Mouse (Mus musculus): ENCODE data around the gene Sgo2b. TPM values are rescaled to one million over a fixed set of nuclear protein-coding genes. Genes with fewer than 3 reads are reported as not detected.

Gene Sgo2b
- polyA plus RNA-seq, 1 experiment from 2014 or later = not detected

DNA sequence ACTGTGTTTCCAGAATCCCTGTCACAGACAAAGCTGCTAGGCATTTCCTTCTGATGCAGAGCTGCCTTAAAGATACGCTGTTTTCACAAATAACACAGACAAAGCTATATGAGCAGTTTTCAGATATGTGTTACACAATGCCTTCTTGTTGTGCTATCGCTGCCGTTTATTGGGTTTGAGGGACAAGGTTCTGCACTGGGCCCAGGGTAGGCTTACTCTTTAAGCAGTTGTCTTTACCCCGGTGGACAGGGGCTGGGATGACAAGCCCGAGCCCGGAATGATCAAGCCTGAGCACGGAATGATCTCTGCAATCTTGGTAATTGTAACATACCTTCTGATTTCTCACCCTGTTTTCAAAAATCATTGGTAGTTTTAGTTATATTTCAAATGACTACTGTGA is 75.1 kb downstream of the Sgo2b start:
- Histone ChIP-seq H3K9ac (no peak overlapping the region), H3K36me3 (no peaks in the 10 kb centered on the region), H3K4me2 (no peak overlapping the region), H3K4me3 (replicated peaks) (no peak overlapping the region), H3K27me3 (no peaks in the 10 kb centered on the region), H3K9me3 (replicated peaks) (no peaks in the 10 kb centered on the region), H3K4me1 (replicated peaks) (no peaks in the 10 kb centered on the region), H3K27ac (no peak overlapping the region)
- WGBS (ENCODE audit: insufficient replicate concordance) = 79% methylated on average over 7 of the region's 7 CpGs
- ATAC-seq (ENCODE audit: low read depth) (no peak), DNase-seq (no peak)
